Mouse (Mus musculus) hindbrain, postnatal 0 days (tissue): ENCODE data around the gene Cd72. TPM values are rescaled to one million over a fixed set of nuclear protein-coding genes. Genes with fewer than 3 reads are reported as not detected.
A peak's percentile ranks its signal among the peaks of the same experiment; 100 is the strongest.

ENCODE experiments used
- ATAC-seq: fragments of 200-750 bp; cut with Nextera tagmentation; 2 replicates; pipeline ENCODE4 v1.8.0; 2017; ENCODE audit warnings: mild to moderate bottlenecking, moderate TSS enrichment, moderate library complexity
- DNase-seq: peaks from one replicate; pipeline ENCODE4 v3.0.0-alpha.2; 2015; ENCODE audit warnings: low spot score
- H3K27ac ChIP-seq: fragments of 300-500 bp; sonication (generic); 2 replicates; pipeline ENCODE4 v1.5.1; 2014; ENCODE audit warnings: mild to moderate bottlenecking
- H3K27me3 ChIP-seq: fragments of 300-500 bp; sonication (generic); 2 replicates; pipeline ENCODE4 v1.6.1; 2014; ENCODE audit warnings: low read length, mixed read lengths; ENCODE audit not compliant: insufficient read depth
- H3K36me3 ChIP-seq: fragments of 300-500 bp; sonication (generic); 2 replicates; pipeline ENCODE4 v1.6.1; 2014; ENCODE audit warnings: low read length, mixed read lengths; ENCODE audit not compliant: insufficient read depth
- H3K4me1 ChIP-seq: fragments of 300-500 bp; sonication (generic); 2 replicates; pipeline ENCODE4 v1.6.1; 2014; ENCODE audit warnings: antibody characterized with exemption, low read length, mixed read lengths; ENCODE audit not compliant: insufficient read depth
- H3K4me2 ChIP-seq: fragments of 300-500 bp; sonication (generic); 2 replicates; pipeline ENCODE4 v1.6.1; 2014; ENCODE audit warnings: low read depth, mild to moderate bottlenecking, low read length, moderate library complexity, mixed read lengths
- H3K4me3 ChIP-seq: fragments of 300-500 bp; sonication (generic); 2 replicates; pipeline ENCODE4 v1.5.1; 2014; ENCODE audit warnings: low read length
- H3K9ac ChIP-seq: fragments of 300-500 bp; sonication (generic); replicated peaks from 2 replicates; pipeline ENCODE4 v1.6.1; 2014; ENCODE audit warnings: mild to moderate bottlenecking, low read length, moderate library complexity, mixed read lengths
- H3K9me3 ChIP-seq: fragments of 300-500 bp; sonication (generic); 2 replicates; pipeline ENCODE4 v1.6.1; 2016; ENCODE audit warnings: low read length, mixed read lengths
- CTCF ChIP-seq: IDR thresholded peaks from 2 replicates; pipeline ENCODE4 v1.5.1; 2016; ENCODE audit warnings: antibody characterized with exemption, control low read depth, low read depth
- whole genome bisulfite sequencing: fragments of 180-500 bp; shearing (Covaris S2); extraction: QIAGEN DNeasy Blood & Tissue Kit; methylation state at CpG from one replicate; pipeline ENCODE4 v1.1.7; 2014; 5-methylcytosine and 5-hydroxymethylcytosine counted together
- polyA plus RNA-seq: library from polyadenylated mRNA; unstranded; fragments of >200 nt; fragmentation: Nextera tagmentation; extraction: Ambion mirVana; gene quantifications from 2 replicates; pipeline ENCODE4 v1.2.1, GENCODE M21; 2015
- total RNA-seq: library from RNA; depleted of rRNA; stranded (reverse); fragments of >200 nt; gene quantifications from 2 replicates; pipeline ENCODE4 v1.2.3, GENCODE M21; 2014

Cd72 gene
- total and polyA plus RNA-seq, 2 experiments from 2014 or later, result 4.7 TPM; not detected in 1

DNA sequence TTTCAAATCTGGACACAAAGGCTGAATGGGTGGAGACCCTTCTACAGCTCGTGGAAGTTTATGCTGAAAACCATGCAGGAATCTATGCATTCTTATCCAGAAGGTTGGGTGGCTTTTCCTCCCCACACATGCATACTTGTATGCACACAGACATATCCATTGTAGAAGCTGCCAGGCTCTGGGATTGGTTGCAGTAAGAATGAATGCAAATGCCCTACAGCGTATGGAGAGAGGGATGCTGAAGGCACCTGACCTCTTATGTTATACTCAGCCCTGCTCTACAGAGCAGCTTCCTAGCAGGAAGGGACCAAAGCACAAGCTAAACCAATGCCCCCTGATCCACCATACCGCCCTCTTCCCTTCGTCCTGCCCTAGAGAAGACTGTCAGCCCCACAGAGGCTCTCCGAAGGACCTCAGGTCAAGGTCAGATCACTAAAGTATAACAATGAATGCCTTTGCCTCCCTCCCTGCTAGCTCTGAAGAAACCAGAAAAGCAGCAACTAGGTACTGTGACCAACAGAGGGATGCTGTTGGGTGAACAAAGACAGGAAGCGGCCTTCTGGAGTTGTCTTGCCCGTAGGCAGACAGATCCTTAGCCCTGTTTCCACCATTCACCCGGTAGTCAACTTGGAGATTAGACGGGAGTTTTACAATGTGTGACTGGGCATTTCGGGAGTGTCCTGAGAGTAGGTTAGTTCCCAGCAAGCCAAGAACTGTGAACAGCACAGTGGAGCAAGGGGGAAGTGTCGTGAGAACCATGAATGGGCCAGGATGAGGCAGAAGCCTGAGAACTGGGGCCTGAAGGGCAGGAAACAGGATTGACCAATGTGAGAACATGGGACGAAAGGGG is 47.1 kb downstream of the Cd72 start:
- no peak; the same call in 1 of the 2 replicates for TF ChIP-seq CTCF
- 57% methylated on average over 12 of the region's 12 CpGs for WGBS
- H3K27ac ChIP-seq, result peak overlapping the region; percentile 97
- DNase-seq (peak; percentile 66), ATAC-seq (peak; percentile 57)
- H3K9ac ChIP-seq, result peak overlapping the region; percentile 88
- H3K4me3 ChIP-seq, result peak overlapping the region; percentile 59
- peaks cover 21% of the 10 kb centered on the region; the same call in 1 of the 2 replicates for H3K4me1 ChIP-seq
- no peaks in the 10 kb centered on the region for H3K27me3 ChIP-seq
- peak overlapping the region; percentile 74 for H3K4me2 ChIP-seq
- no peaks in the 10 kb centered on the region for H3K36me3 ChIP-seq
- H3K9me3 ChIP-seq, result no peaks in the 10 kb centered on the region

DNA sequence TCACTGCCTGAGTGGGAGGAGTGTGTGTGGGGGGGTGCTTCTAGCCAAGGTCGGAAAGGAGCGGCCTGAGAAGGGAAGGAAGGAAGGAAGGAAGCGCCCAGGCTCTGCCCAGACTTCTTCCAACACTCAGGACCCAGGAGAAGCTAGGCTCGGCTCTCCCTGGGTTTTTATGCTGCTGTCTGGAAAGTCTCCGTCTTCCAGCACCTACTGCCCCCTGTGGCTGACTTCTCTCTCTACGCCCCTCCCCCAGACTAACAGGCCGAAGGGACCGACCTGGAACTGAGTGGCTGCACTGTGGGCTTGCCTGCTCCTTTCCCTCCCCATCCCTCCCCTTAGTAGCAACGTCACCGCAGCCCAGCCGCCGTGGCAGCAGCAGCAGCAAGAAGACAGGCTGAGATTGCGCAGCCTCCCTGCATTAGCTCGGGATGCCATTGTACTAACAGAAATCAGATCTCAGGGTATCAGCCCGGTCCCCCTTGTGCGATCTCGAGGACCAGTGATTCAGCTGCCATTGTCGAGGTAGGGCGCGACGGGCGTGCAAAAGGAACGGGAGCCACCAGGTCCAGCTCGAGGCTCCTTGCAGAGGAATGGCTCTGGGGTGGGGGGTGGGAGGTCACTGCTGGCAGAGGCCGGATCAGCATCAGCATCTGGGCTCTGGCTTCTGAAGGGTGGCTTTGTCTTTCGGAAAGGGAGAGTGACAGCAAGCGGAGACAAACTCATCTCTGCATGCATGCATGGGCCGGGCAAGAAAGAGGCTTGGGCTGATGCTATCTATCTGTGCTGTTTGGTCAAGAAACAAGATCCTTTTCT is 48.1 kb downstream of the Cd72 start:
- Histone ChIP-seq H3K9me3 (no peaks in the 10 kb centered on the region), H3K4me1 (peaks cover 21% of the 10 kb centered on the region; the same call in 1 of the 2 replicates), H3K4me3 (peak overlapping the region; percentile 59), H3K36me3 (no peaks in the 10 kb centered on the region), H3K27ac (peak overlapping the region; percentile 97), H3K4me2 (peak overlapping the region; percentile 74), H3K9ac (peak overlapping the region; percentile 88), H3K27me3 (no peaks in the 10 kb centered on the region)
- peak; percentile 95 for DNase-seq
- 1% methylated on average over 28 of the region's 28 CpGs for WGBS
- TF ChIP-seq CTCF, result peak; percentile 72
- ATAC-seq, result peak; percentile 97

- H3K4me1 ChIP-seq, result peaks cover 21% of the 10 kb centered on the region; the same call in 1 of the 2 replicates
- WGBS, result 88% methylated on average over 10 of the region's 10 CpGs
- ATAC-seq, result no peak
These were observed 49.7 kb downstream of the Cd72 start for GRCm38 (mm10) chr4:43404697-43405096.

DNA sequence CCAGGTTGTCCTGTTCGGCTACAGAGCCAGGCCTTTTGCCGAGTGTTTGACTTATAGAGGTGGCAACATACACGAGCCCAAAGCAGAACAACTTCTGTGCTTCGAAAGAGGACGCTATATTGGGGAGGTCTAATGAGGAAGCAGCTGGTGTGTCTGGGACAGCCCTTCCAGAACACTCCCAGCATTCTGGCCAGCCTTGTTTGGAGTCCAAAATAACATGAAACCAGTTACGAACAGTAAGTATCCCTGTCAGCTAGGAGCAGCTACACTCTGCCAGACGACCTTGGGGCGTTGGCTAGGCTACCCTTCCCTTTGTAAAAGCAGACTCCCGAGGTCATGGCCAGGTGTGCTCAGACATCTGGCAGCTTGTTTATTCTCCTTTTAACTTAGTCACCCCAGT is 52.2 kb downstream of the Cd72 start:
- H3K36me3 ChIP-seq, result no peaks in the 10 kb centered on the region
- no peaks in the 10 kb centered on the region for H3K27me3 ChIP-seq
- no peak overlapping the region for H3K4me3 ChIP-seq
- TF ChIP-seq CTCF, result no peak
- no peak overlapping the region for H3K4me2 ChIP-seq
- H3K27ac ChIP-seq, result no peak overlapping the region
- peaks cover 22% of the 10 kb centered on the region; the same call in 1 of the 2 replicates for H3K4me1 ChIP-seq
- DNase-seq, result no peak
- ATAC-seq, result no peak
- 85% methylated on average over 9 of the region's 9 CpGs for WGBS
- H3K9ac ChIP-seq, result no peak overlapping the region
- H3K9me3 ChIP-seq, result no peaks in the 10 kb centered on the region

More at GRCm38 (mm10) chr4:43404697-43405096, 49.7 kb downstream of the Cd72 start:
- no peaks in the 10 kb centered on the region for H3K27me3 ChIP-seq
- H3K9me3 ChIP-seq, result no peaks in the 10 kb centered on the region
- H3K9ac ChIP-seq, result no peak overlapping the region
- DNase-seq, result no peak
- H3K4me2 ChIP-seq, result no peak overlapping the region
- TF ChIP-seq CTCF, result no peak
- H3K4me3 ChIP-seq, result no peak overlapping the region
- H3K36me3 ChIP-seq, result no peaks in the 10 kb centered on the region
- 0 out of 2 replicates have a peak overlapping the region, but pooled peaks have one; percentile 97 for H3K27ac ChIP-seq

- Histone ChIP-seq H3K4me2 (no peak overlapping the region), H3K4me3 (no peak overlapping the region), H3K36me3 (no peaks in the 10 kb centered on the region), H3K9me3 (no peaks in the 10 kb centered on the region), H3K27ac (no peak overlapping the region), H3K27me3 (no peaks in the 10 kb centered on the region), H3K4me1 (peaks cover 22% of the 10 kb centered on the region; the same call in 1 of the 2 replicates), H3K9ac (no peak overlapping the region)
- 83% methylated on average over 10 of the region's 10 CpGs for WGBS
- TF ChIP-seq CTCF, result no peak
- DNase-seq (no peak), ATAC-seq (no peak)
These were observed 52.9 kb downstream of the Cd72 start for GRCm38 (mm10) chr4:43401486-43401885.

DNA sequence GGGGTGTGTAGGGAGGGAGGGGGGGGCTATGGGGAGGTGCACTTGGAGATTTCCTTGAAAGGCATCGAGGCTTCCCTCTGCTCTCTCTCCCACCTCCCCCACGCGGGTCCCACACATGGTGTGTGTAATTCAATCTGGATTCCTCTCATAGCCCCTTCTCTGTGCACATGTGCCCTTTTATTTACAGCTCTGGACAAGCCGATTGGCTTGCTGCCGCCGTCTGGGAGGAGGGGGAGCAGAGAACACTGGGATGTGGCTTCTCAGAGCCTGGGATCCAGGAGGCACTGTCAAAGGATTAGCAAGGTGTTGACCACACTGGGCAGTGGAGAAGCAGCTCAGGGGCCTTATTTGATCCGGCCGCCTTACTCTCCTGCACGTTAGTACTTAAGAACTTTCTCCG is 53.5 kb downstream of the Cd72 start:
- ATAC-seq (no peak), DNase-seq (no peak)
- TF ChIP-seq CTCF, result no peak
- Histone ChIP-seq H3K9ac (no peak overlapping the region), H3K36me3 (no peaks in the 10 kb centered on the region), H3K4me1 (peaks cover 22% of the 10 kb centered on the region; the same call in 1 of the 2 replicates), H3K27me3 (no peaks in the 10 kb centered on the region), H3K9me3 (no peaks in the 10 kb centered on the region), H3K4me2 (no peak overlapping the region), H3K4me3 (no peak overlapping the region), H3K27ac (no peak overlapping the region)
- WGBS, result 27% methylated on average over 10 of the region's 10 CpGs
